Mouse (Mus musculus) intestine, postnatal 0 days (tissue): Measurements from ENCODE around the gene Ddah1. TPM values are rescaled to one million over a fixed set of nuclear protein-coding genes. Genes with fewer than 3 reads are reported as not detected.

Source experiments
- ATAC-seq: fragments of 200-750 bp; cut with Nextera tagmentation; 2 replicates; pipeline ENCODE4 v1.8.0; 2017; ENCODE audit warnings: mild to moderate bottlenecking, moderate TSS enrichment, moderate library complexity
- H3K27ac ChIP-seq: fragments of 300-500 bp; sonication (generic); 2 replicates; pipeline ENCODE4 v1.5.1; 2014; ENCODE audit warnings: mild to moderate bottlenecking, low read depth, low read length, moderate library complexity
- H3K27me3 ChIP-seq: fragments of 300-500 bp; sonication (generic); replicated peaks from 2 replicates; pipeline ENCODE4 v1.6.1; 2014; ENCODE audit warnings: low read length, mixed read lengths; ENCODE audit not compliant: control insufficient read depth, insufficient read depth
- H3K36me3 ChIP-seq: fragments of 300-500 bp; sonication (generic); 2 replicates; pipeline ENCODE4 v1.6.1; 2014; ENCODE audit warnings: mild to moderate bottlenecking, moderate library complexity; ENCODE audit not compliant: control insufficient read depth, insufficient read depth
- H3K4me1 ChIP-seq: fragments of 300-500 bp; sonication (generic); replicated peaks from 2 replicates; pipeline ENCODE4 v1.6.1; 2014; ENCODE audit warnings: antibody characterized with exemption, low read length, mixed read lengths; ENCODE audit not compliant: control insufficient read depth, insufficient read depth
- H3K4me2 ChIP-seq: fragments of 300-500 bp; sonication (generic); replicated peaks from 2 replicates; pipeline ENCODE4 v1.6.1; 2014; ENCODE audit warnings: low read depth, mild to moderate bottlenecking, moderate library complexity
- H3K4me3 ChIP-seq: fragments of 300-500 bp; sonication (generic); 2 replicates; pipeline ENCODE4 v1.5.1; 2014; ENCODE audit warnings: low read depth, low read length
- H3K9ac ChIP-seq: fragments of 300-500 bp; sonication (generic); 2 replicates; pipeline ENCODE4 v1.6.1; 2014; ENCODE audit warnings: mild to moderate bottlenecking, low read depth, low read length
- H3K9me3 ChIP-seq: fragments of 300-500 bp; sonication (generic); 2 replicates; pipeline ENCODE4 v1.6.1; 2016; ENCODE audit warnings: mixed run types; ENCODE audit not compliant: control insufficient read depth
- CTCF ChIP-seq: sonication (generic); IDR thresholded peaks from 2 replicates; pipeline ENCODE4 v1.5.1; 2016; ENCODE audit warnings: low read depth, mild to moderate bottlenecking, control low read depth, antibody characterized with exemption, moderate library complexity
- WGBS: fragments of 180-500 bp; shearing (Covaris S2); extraction: QIAGEN DNeasy Blood & Tissue Kit; methylation state at CpG from one replicate; pipeline ENCODE4 v1.1.7; 2014; 5-methylcytosine and 5-hydroxymethylcytosine counted together
- polyA plus RNA-seq: library from polyadenylated mRNA; unstranded; fragments of >200 nt; fragmentation: Nextera tagmentation; extraction: Ambion mirVana; gene quantifications from 2 replicates; pipeline ENCODE4 v1.2.1, GENCODE M21; 2015

The Ddah1 gene
- polyA plus RNA-seq, 1 experiment from 2014 or later = 25.9 TPM

DNA sequence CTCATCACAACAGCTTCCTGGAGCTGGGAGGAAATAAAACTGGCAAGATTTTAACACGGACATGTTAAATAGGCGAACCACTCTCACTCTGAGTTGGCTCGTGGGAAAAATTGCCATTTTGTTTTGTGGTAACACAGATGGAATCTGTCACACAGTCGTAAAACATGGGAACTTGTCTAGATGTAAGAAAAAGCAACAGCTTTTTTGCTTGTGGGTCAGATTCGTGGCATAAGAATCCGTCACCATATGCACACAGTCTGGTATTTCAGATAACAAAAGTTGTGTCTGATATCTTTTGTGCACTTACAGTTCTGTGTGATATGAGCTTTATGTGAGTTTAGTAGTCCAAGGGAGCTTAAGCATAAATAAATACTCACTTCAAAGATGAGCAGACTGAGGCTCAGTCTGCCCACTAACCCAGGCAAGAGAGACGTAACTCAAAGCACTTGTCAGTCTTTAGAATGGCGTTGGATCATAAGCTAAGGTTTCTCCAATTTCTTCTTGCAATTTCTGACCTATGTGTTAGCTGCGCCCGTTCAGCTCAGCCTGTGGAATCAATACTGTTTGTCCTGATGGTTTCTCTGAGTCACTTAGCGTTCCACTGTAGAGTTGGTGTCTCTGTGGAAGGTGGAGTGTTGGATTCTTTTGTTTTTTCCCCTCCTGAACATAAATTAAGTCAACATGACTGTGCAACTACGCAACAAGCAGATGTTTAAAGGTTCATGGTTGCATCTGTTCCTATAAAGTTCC is 83.7 kb downstream of the Ddah1 start:
- H3K36me3 ChIP-seq = no peaks in the 10 kb centered on the region; the same call in 1 of the 2 replicates
- 74% methylated on average over 12 of the region's 12 CpGs for WGBS

DNA sequence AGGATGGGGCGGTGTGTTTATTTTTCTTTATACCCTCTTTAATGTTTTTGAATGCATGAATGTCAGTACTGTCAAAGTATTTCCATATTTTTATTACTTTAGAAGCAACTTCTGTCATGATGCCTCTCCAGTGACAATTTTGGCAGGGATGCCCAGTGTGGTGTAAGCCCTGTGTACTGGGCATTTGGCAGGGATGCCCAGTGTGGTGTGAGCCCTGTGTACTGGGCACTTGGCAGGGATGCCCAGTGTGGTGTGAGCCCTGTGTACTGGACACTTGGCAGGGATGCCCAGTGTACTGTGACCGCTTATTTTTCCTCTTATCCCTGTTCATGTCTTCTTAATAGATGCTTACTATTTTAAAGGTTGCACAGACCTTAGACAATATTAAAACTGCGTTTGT is 85.4 kb downstream of the Ddah1 start:
- ATAC-seq = no peak
- Histone ChIP-seq H3K27me3 (no peaks in the 10 kb centered on the region), H3K4me1 (no peaks in the 10 kb centered on the region), H3K36me3 (no peaks in the 10 kb centered on the region; the same call in 1 of the 2 replicates), H3K27ac (no peak overlapping the region), H3K4me2 (no peak overlapping the region), H3K9ac (no peak overlapping the region), H3K9me3 (no peaks in the 10 kb centered on the region), H3K4me3 (no peak overlapping the region)
- 95% methylated on average over 3 of the region's 3 CpGs for WGBS
- TF ChIP-seq CTCF = no peak

More for the DNA sequence above, 83.7 kb downstream of the Ddah1 start:
- no peak for TF ChIP-seq CTCF
- Histone ChIP-seq H3K4me3 (no peak overlapping the region), H3K4me2 (no peak overlapping the region), H3K4me1 (no peaks in the 10 kb centered on the region), H3K27me3 (no peaks in the 10 kb centered on the region), H3K9me3 (no peaks in the 10 kb centered on the region), H3K27ac (no peak overlapping the region), H3K9ac (no peak overlapping the region)
- no peak for ATAC-seq

DNA sequence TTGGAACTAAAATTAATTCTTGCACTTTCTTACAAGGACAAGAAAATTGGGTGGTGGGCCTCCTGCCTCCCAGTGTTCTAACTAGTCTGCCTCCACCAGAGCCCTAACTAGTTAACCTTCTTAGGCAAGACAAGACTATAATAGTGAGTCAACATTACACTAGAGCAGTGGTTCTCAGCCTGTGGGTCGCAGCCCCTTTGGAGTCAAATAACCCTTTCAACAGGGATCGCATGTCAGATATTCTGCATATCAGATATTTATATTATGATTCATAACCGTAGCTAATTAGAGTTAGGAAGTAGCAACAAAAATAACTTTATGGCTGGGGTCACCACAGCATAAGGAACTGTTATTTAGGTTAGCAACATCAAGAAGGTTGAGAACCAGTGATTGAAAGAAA is 86.4 kb downstream of the Ddah1 start:
- Histone ChIP-seq H3K27me3 (no peaks in the 10 kb centered on the region), H3K4me1 (no peaks in the 10 kb centered on the region), H3K9me3 (no peaks in the 10 kb centered on the region), H3K4me2 (no peak overlapping the region), H3K36me3 (no peaks in the 10 kb centered on the region; the same call in 1 of the 2 replicates), H3K4me3 (no peak overlapping the region), H3K27ac (no peak overlapping the region), H3K9ac (no peak overlapping the region)
- no peak for ATAC-seq
- no peak for TF ChIP-seq CTCF
- WGBS = 87% methylated on average over 3 of the region's 3 CpGs

DNA sequence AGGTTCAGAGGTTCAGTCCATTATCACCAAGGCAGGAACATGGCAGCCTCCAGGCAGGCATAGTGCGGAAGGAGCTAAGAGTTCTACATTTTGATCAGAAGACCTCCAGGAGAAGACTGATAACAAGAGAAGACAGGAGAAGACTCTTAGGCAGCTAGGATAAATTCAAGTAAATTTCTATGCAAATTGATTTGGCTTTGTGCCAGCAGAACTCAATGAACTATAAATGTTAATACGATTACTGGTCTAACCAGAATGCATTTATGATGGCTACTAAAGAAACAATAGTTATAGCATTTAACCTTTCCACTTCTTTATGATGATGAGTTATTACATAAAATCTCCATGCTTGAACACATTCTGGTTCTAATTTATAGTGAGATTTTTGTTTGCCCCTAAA is 87.8 kb downstream of the Ddah1 start:
- Histone ChIP-seq H3K27me3 (no peaks in the 10 kb centered on the region), H3K4me1 (no peaks in the 10 kb centered on the region), H3K9ac (no peak overlapping the region), H3K4me3 (no peak overlapping the region), H3K4me2 (no peak overlapping the region), H3K9me3 (no peaks in the 10 kb centered on the region), H3K36me3 (no peaks in the 10 kb centered on the region; the same call in 1 of the 2 replicates), H3K27ac (no peak overlapping the region)
- no peak for TF ChIP-seq CTCF
- no peak for ATAC-seq
- WGBS = 76% methylated on average over 2 of the region's 2 CpGs

DNA sequence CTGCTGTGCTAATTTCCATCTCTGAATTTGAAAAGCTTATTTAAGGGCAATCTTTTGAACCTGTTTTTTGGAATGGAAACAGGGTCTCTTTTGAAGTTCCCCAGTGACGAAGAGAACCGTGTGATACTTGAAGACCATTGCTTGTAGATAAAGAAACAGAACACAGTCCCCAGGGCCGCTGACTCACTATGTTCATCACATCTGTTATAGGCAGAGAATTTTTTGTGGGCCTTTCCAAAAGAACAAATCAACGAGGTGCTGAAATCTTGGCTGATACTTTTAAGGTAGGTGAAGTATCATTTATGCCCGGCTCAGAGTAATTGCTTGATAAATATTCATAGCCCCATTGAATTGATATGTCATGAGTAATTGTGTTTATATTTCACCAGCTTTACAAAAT is 93.6 kb downstream of the Ddah1 start:
- no peak for TF ChIP-seq CTCF
- Histone ChIP-seq H3K4me1 (no peaks in the 10 kb centered on the region), H3K9me3 (no peaks in the 10 kb centered on the region), H3K27ac (no peak overlapping the region), H3K9ac (no peak overlapping the region), H3K27me3 (no peaks in the 10 kb centered on the region), H3K4me3 (no peak overlapping the region), H3K36me3 (no peaks in the 10 kb centered on the region; the same call in 1 of the 2 replicates), H3K4me2 (no peak overlapping the region)
- no peak for ATAC-seq
- 86% methylated on average over 5 of the region's 5 CpGs for WGBS

DNA sequence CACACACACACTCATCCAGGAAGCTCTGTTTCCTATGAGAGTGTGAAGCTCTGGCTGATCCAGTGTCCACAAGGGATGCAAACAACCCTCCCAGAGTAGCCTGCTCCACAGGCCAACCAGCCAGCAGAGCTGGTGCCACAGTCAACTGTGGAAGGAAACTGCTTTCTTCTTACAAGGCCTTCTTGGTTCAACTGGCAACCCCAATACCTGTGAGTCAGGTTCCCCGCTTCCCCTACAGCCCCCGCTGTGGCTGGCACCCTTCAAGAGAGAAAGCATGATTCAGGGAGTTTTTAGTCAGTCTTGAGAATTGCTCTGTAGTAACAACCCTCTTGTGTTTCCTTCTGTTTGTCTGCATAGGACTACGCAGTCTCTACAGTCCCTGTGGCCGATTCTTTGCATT is 94.3 kb downstream of the Ddah1 start:
- TF ChIP-seq CTCF = no peak

DNA sequence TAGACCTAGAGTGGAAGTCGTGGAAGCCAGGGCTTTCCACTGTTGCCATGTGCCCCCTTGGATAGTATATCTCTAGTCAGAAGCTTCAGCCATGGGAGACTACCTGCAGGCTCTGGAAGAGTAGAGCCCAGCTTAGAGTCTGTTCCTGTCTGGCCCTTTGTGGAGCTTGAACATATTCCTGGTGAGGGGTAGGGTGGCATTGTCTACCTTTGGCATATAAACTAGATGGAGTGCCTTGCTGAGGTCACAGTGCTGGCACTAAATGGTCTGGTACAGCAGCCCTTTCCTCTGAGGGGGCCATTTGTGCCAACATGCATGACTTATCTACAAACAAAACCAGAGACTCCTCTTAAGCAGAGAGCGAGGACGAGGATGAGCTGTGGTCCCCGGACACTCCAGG is 95.2 kb downstream of the Ddah1 start:
- Histone ChIP-seq H3K4me1 (no peaks in the 10 kb centered on the region), H3K9ac (no peak overlapping the region), H3K9me3 (no peaks in the 10 kb centered on the region), H3K4me3 (no peak overlapping the region), H3K36me3 (no peaks in the 10 kb centered on the region), H3K27me3 (no peaks in the 10 kb centered on the region), H3K4me2 (no peak overlapping the region), H3K27ac (no peak overlapping the region)
- ATAC-seq = no peak
- no peak for TF ChIP-seq CTCF
- WGBS = 91% methylated on average over 4 of the region's 4 CpGs

More for the DNA sequence above, 94.3 kb downstream of the Ddah1 start:
- no peak overlapping the region for H3K9ac ChIP-seq
- WGBS = 96% methylated on average over 4 of the region's 4 CpGs
- no peak for ATAC-seq
- H3K9me3 ChIP-seq = no peaks in the 10 kb centered on the region
- no peak overlapping the region for H3K27ac ChIP-seq
- no peak overlapping the region for H3K4me2 ChIP-seq
- no peak overlapping the region for H3K4me3 ChIP-seq
- H3K4me1 ChIP-seq = no peaks in the 10 kb centered on the region
- no peaks in the 10 kb centered on the region for H3K27me3 ChIP-seq
- no peaks in the 10 kb centered on the region for H3K36me3 ChIP-seq
